Mouse (Mus musculus): ENCODE results near the gene Arhgef26.

Arhgef26 gene

GRCm38 (mm10) chr3:62452961-62453360 lies 114.8 kb downstream of the Arhgef26 start:
- DNase-seq, result no peak

- DNase-seq, result no peak
Observed at GRCm38 (mm10) chr3:62454096-62454495, 116.0 kb downstream of the Arhgef26 start.

DNA sequence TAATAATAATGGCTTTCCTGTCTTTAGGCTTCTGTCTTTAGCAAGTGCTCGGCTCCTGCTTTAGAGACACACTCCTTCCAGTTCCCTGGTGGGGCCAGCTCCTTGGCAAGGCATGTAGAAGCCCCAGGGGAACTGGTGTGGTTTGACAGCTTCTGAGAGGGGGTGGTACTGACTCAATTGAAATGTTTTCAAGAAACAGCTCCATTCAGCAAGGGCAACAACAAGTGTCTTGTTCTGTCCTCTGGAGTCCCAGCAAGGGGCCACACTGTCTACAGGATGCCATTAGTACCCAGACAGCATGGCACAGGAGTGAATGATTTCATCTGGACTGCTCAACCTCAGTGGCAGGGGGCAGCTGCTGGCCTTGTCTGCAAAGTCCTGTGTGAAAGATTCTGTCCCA lies 117.7 kb downstream of the Arhgef26 start:
- no peak for DNase-seq

DNA sequence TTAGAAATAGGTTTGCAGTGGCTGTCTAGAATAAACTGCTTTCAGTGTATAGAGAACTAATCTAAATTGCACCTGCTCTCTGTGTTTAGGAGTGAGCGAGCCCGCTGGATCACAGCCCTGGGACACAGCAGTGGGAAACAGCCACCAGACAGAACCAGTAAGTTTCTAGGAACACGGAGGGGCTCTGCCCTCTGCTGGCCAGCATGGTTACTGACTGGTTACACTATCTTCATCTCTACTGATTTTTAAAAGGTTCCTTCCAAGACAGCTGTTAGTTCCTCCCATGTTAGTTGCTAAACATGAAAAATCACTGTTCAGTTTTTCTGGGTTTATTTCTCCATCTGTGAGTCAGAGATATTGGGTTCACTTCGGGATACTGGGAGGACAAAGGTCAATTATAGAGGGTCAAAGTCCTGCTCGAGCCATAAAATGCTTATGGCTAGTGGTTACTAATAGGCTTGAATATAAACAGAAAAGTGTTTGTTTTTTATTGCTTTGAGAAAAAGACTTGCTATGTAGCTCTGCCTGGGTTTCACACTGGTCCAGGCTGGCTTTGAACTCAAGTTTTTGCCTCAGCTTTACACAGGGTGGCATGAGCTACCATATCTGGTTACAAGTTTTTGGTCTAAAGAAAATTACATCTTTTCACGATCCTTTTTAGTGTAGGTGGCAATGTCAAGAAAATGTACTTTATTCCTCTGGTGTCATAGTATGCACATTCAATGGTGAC lies 120.3 kb downstream of the Arhgef26 start:
- DNase-seq, result no peak

GRCm38 (mm10) chr3:62459483-62459882 lies 121.3 kb downstream of the Arhgef26 start:
- DNase-seq, result no peak

- no peak for DNase-seq
Observed at GRCm38 (mm10) chr3:62464276-62464675, 126.1 kb downstream of the Arhgef26 start.

DNA sequence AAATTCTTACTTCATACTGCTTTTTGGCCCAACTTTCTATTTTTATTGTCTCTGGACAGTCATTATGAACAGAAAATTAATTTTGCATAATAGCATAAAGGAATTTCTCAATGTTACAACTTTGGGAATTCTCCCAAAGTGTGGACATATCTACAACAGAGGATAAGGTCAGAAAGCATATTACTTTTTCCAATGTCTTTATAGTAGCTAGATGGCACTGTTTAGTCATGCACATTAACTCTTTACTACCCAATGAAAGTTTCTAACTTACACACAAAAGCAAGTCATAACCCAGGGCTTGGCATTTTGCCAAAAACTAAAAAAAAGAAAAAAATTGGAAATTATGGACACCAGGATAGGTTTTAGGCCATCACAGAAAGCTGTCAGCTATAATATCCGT lies 132.0 kb downstream of the Arhgef26 start:
- DNase-seq, result no peak

DNA sequence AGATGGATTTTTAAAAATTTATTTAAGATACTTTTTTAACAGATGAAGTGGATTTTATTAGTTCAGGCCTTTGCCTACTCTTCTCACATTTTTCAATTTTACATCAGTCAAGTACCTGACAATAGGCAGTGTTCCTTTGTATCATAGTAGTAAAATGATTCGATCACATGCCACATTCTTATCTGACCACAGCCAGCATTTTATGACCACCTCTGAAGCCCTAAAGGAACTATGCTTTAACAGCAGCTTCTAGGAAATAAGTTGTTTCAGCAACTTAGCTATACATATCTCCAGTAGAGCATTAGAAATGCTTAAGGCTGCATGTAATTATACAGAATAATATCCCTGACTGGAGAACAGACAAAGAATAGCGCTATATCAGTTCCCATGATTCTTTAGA lies 146.2 kb downstream of the Arhgef26 start:
- DNase-seq, result no peak

- no peak for DNase-seq
Observed at GRCm38 (mm10) chr3:62492568-62492967, 154.4 kb downstream of the Arhgef26 start.

- no peak for DNase-seq
Observed at GRCm38 (mm10) chr3:62499327-62499726, 161.2 kb downstream of the Arhgef26 start.

DNA sequence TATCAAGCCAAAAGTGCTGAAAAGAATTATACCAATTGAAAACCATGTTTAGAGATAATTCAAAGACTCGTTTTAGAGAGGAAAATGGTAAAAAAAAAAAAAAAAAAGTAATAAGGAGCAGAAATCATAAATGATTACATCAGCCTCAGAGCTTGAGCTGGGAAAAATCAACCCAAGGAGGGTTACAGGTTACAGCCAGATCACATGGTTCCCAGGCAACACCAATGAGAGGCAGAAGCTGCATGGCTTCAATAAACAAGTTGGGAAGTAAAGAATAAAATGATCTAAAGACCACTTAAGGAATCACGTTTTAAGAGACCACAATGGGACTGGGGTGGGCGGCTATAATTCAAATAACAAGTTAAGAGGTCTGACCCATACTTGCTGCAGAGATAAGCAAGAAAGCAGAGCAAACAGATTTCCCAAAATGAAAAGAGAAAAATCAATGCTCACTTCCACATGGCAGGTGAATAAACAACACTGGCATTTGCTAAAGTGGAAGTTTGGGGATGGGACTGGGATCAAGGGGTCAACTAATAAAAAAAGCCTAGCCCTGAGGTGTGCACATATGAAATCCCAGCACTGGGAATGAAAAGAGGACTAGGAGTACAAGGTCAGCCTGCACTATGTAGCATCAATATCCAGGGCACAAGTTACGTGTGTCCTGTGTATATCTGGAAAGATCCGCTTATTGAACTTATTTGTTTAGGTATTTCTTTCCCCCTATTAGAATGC lies 167.2 kb downstream of the Arhgef26 start:
- DNase-seq, result no peak

DNA sequence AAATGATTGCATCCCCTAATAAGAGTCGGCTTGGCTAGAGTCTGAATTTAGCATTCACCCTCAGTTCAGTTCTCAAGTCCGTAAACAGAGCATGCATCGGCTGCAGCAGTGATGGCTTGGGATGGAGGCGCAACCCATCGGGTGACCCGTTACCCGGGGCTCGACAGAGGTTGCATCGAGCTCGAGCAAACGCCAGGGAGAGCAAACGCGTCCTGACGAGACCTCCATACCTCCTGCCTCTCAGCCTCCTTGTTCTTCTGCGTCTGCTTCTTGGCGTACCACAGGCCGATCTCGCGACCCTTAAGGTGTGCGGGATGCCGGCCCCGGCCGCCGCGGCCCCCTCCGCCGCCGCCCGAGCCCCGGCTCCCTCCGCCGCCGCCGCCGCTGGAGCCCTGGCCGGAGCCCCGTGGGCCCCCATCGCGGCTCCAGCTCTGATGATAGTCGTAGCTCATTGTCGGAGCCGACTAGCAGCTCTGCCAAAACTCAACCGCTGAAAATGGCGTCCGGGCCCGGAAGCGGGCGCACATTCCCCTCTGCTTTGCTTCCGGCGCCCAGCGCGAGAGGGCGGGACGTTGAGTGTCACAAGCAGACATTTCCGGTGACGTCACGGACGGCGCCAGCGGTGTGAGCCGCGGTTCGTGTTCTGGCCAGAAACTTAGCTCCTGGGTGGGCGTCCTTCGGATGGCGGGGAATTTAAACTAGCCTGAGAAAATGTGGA lies 168.5 kb downstream of the Arhgef26 start, which contains the start of gene Dhx36:
Gene Dhx36, minus strand, starts transcription at position 517 of the 718 bp plus-strand sequence.
- peak; percentile 91 to 92 for DNase-seq

GRCm38 (mm10) chr3:62507206-62507647 lies 169.1 kb downstream of the Arhgef26 start:
- DNase-seq, result no peak
